Mouse (Mus musculus) embryonic facial prominence, embryonic 14.5 days (tissue): ENCODE results near the gene Nceh1. TPM values are rescaled to one million over a fixed set of nuclear protein-coding genes. Genes with fewer than 3 reads are reported as not detected.
A peak's percentile ranks its signal among the peaks of the same experiment; 100 is the strongest.

ENCODE experiments used
- ATAC-seq: fragments of 200-750 bp; cut with Nextera tagmentation; 2 replicates; pipeline ENCODE4 v1.8.0; 2017; ENCODE audit warnings: low read depth, moderate number of reproducible peaks, moderate TSS enrichment
- DNase-seq: peaks from one replicate; pipeline ENCODE4 v3.0.0-alpha.2; 2015; ENCODE audit warnings: low spot score
- H3K27ac ChIP-seq: fragments of 300-500 bp; sonication (generic); replicated peaks from 2 replicates; pipeline ENCODE4 v1.5.1; 2014; ENCODE audit warnings: low read depth, mild to moderate bottlenecking, low read length, moderate library complexity
- H3K27me3 ChIP-seq: fragments of 300-500 bp; sonication (generic); replicated peaks from 2 replicates; pipeline ENCODE4 v1.6.1; 2014; ENCODE audit warnings: low read length; ENCODE audit not compliant: control insufficient read depth, insufficient read depth
- H3K36me3 ChIP-seq: fragments of 300-500 bp; sonication (generic); 2 replicates; pipeline ENCODE4 v1.6.1; 2014; ENCODE audit warnings: low read length, mixed read lengths; ENCODE audit not compliant: control insufficient read depth, insufficient read depth
- H3K4me1 ChIP-seq: fragments of 300-500 bp; sonication (generic); 2 replicates; pipeline ENCODE4 v1.6.1; 2014; ENCODE audit warnings: antibody characterized with exemption, low read length; ENCODE audit not compliant: control insufficient read depth, insufficient read depth
- H3K4me2 ChIP-seq: fragments of 300-500 bp; sonication (generic); 2 replicates; pipeline ENCODE4 v1.6.1; 2014; ENCODE audit warnings: low read depth, mild to moderate bottlenecking, low read length, moderate library complexity, mixed read lengths
- H3K4me3 ChIP-seq: fragments of 300-500 bp; sonication (generic); 2 replicates; pipeline ENCODE4 v1.5.1; 2014; ENCODE audit warnings: low read depth, mild to moderate bottlenecking, low read length
- H3K9ac ChIP-seq: fragments of 300-500 bp; sonication (generic); 2 replicates; pipeline ENCODE4 v1.6.1; 2014; ENCODE audit warnings: low read depth, mild to moderate bottlenecking, low read length, moderate library complexity, mixed read lengths
- H3K9me3 ChIP-seq: fragments of 300-500 bp; sonication (generic); 2 replicates; pipeline ENCODE4 v1.6.1; 2016; ENCODE audit warnings: low read length; ENCODE audit not compliant: control insufficient read depth
- WGBS: fragments of 180-500 bp; shearing (Covaris S2); extraction: QIAGEN DNeasy Blood & Tissue Kit; methylation state at CpG from one replicate; pipeline ENCODE4 v1.1.7; 2014; 5-methylcytosine and 5-hydroxymethylcytosine counted together
- polyA plus RNA-seq: library from polyadenylated mRNA; unstranded; fragments of >200 nt; fragmentation: Nextera tagmentation; extraction: Ambion mirVana; gene quantifications from 2 replicates; pipeline ENCODE4 v1.2.1, GENCODE M21; 2014

Nceh1 gene
- polyA plus RNA-seq, 1 experiment from 2014 or later = 6.8 TPM

GRCm38 (mm10) chr3:27326633-27327191 lies 143.9 kb downstream of the Nceh1 start:
- Histone ChIP-seq H3K4me2 (no peak overlapping the region), H3K27me3 (no peaks in the 10 kb centered on the region), H3K9me3 (no peaks in the 10 kb centered on the region), H3K36me3 (no peaks in the 10 kb centered on the region), H3K27ac (no peak overlapping the region), H3K4me3 (no peak overlapping the region), H3K4me1 (no peaks in the 10 kb centered on the region; the same call in 1 of the 2 replicates), H3K9ac (no peak overlapping the region)
- ATAC-seq (peak; percentile 44; the same call in 1 of the 2 replicates), DNase-seq (peak; percentile 57)
- WGBS = 47% methylated on average over 4 of the region's 4 CpGs

GRCm38 (mm10) chr3:27330706-27331105 lies 147.9 kb downstream of the Nceh1 start:
- Histone ChIP-seq H3K27me3 (no peaks in the 10 kb centered on the region), H3K27ac (no peak overlapping the region), H3K9ac (no peak overlapping the region), H3K4me2 (no peak overlapping the region), H3K9me3 (no peaks in the 10 kb centered on the region), H3K4me1 (no peaks in the 10 kb centered on the region), H3K36me3 (no peaks in the 10 kb centered on the region), H3K4me3 (no peak overlapping the region)
- ATAC-seq (no peak), DNase-seq (no peak)
- 95% methylated on average over 5 of the region's 5 CpGs for WGBS

Other genes with a start within 250 kb of the Nceh1 start
- gene Ect2, start 29.1 kb upstream of the Nceh1 start, polyA plus RNA-seq = 35.6 and 40.5 TPM in 2 replicates
- 0.24 and 0.43 TPM in 2 replicates for gene Tnfsf10, start 134.1 kb downstream of the Nceh1 start, polyA plus RNA-seq
- gene Ghsr, start 188.4 kb downstream of the Nceh1 start, polyA plus RNA-seq = not detected in 2 replicates